Mouse (Mus musculus): ENCODE results near the gene Cdca8. TPM values are rescaled to one million over a fixed set of nuclear protein-coding genes. Genes with fewer than 3 reads are reported as not detected.

Cdca8 gene
- polyA plus RNA-seq, 1 experiment from 2014 or later: 141 TPM

DNA sequence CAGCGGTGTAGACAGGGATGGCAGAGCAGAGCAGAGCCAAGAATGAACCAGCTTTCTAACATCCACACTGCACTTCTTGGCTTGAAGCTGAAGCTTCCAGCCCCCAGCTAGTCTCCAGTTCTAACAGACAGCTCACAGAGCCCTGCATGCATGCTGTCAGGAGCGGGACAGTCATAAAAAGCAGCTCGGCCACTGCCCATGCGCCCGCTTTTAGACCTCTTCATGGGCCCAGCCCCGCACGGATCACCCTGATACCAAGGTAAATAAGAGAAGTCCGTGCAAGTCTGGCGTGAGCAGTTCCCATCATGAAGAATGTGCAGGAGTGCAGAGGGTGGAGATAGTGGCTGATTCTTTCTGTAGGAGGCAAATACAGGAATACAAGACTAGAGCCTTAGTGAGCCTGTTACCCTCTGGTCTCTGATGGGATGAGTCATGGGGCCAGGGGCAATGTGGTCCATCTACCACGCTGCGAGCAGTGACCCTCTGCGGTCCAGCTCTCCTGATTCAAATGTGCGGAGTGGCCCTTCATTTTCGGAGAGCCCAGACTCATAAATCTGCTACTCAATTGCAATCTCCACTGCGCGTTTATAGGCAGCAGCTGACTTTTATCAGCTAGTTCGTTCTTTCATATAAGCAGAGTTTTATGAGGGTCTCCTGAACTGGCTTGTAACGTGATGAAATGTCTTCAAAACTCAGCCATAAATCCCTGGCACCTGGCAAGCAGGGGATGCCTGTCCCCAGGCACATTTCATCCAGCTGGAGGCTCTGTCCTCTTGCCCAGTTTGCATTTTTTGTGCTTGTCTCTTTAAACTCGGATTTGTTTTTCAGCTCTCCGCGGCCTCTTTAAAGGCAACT, 11.3 kb upstream of the Cdca8 start:
- Histone ChIP-seq H3K36me3 (no peaks in the 10 kb centered on the region), H3K4me2 (no peak overlapping the region), H3K27ac (no peak overlapping the region), H3K4me3 (no peak overlapping the region), H3K27me3 (peaks cover 10% of the 10 kb centered on the region), H3K9me3 (no peaks in the 10 kb centered on the region), H3K9ac (no peak overlapping the region), H3K4me1 (peaks cover 14% of the 10 kb centered on the region; the same call in 1 of the 2 replicates)
- ATAC-seq (ENCODE audit: insufficient number of reproducible peaks, insufficient read depth, low FRiP score, low TSS enrichment, low read depth): no peak
- WGBS: 80% methylated on average over 21 of the region's 21 CpGs

DNA sequence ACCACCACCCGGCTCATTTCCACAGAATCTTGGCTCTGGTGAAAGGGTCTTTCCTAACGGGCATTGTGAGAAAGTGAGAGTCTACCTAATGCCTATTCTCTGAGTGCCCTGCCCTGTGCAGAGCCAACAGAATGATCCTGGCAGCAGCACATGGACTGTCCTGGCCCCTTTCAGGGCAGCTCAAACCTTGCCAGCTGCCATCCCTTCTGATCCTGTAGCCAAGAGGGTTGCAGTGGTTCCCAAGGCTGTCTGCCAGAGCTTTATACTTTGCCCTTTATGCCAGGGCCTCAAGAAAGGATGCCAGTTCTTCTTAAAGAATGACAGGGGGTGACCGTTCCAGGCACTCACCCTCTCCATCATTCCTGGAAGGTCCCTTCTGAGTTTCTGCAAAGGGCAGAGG, 10.4 kb upstream of the Cdca8 start:
- Histone ChIP-seq H3K4me1 (peaks cover 14% of the 10 kb centered on the region; the same call in 1 of the 2 replicates), H3K27ac (no peak overlapping the region), H3K9me3 (no peaks in the 10 kb centered on the region), H3K27me3 (peaks cover 10% of the 10 kb centered on the region), H3K4me3 (no peak overlapping the region), H3K36me3 (no peaks in the 10 kb centered on the region), H3K9ac (no peak overlapping the region), H3K4me2 (no peak overlapping the region)
- WGBS: 87% methylated on average over 3 of the region's 3 CpGs
- no peak for ATAC-seq (ENCODE audit: insufficient number of reproducible peaks, insufficient read depth, low FRiP score, low TSS enrichment, low read depth)

- Histone ChIP-seq H3K4me1 (peaks cover 9% of the 10 kb centered on the region), H3K4me2 (no peak overlapping the region), H3K9me3 (no peaks in the 10 kb centered on the region), H3K36me3 (peaks cover 24% of the 10 kb centered on the region), H3K4me3 (no peak overlapping the region), H3K27me3 (no peaks in the 10 kb centered on the region; the same call in 1 of the 2 replicates), H3K9ac (no peak overlapping the region), H3K27ac (no peak overlapping the region)
- WGBS: 61% methylated on average over 2 of the region's 2 CpGs
- no peak for ATAC-seq (ENCODE audit: insufficient number of reproducible peaks, insufficient read depth, low FRiP score, low TSS enrichment, low read depth)
Measured at GRCm38 (mm10) chr4:124944961-124945360, 5.8 kb upstream of the Cdca8 start.

GRCm38 (mm10) chr4:124943781-124944180, 4.7 kb upstream of the Cdca8 start:
- H3K4me3 ChIP-seq: no peak overlapping the region
- H3K4me2 ChIP-seq: no peak overlapping the region
- H3K9me3 ChIP-seq: no peaks in the 10 kb centered on the region
- H3K36me3 ChIP-seq: peaks cover 31% of the 10 kb centered on the region
- H3K27me3 ChIP-seq: no peaks in the 10 kb centered on the region; the same call in 1 of the 2 replicates
- 0 out of 2 replicates have a peak overlapping the region, but pooled peaks have one; percentile 44 for H3K9ac ChIP-seq
- H3K27ac ChIP-seq: no peak overlapping the region
- whole genome bisulfite sequencing: 38% methylated on average over 5 of the region's 5 CpGs
- no peak for ATAC-seq (ENCODE audit: insufficient number of reproducible peaks, insufficient read depth, low FRiP score, low TSS enrichment, low read depth)
- H3K4me1 ChIP-seq: peaks cover 9% of the 10 kb centered on the region

- H3K27ac ChIP-seq: no peak overlapping the region
- H3K4me2 ChIP-seq: no peak overlapping the region
- H3K4me3 ChIP-seq: no peak overlapping the region
- no peaks in the 10 kb centered on the region; the same call in 1 of the 2 replicates for H3K27me3 ChIP-seq
- H3K9me3 ChIP-seq: no peaks in the 10 kb centered on the region
- peaks cover 7% of the 10 kb centered on the region for H3K4me1 ChIP-seq
- WGBS: 6% methylated on average over 4 of the region's 4 CpGs
- H3K36me3 ChIP-seq: peaks cover 39% of the 10 kb centered on the region
- ATAC-seq (ENCODE audit: insufficient number of reproducible peaks, insufficient read depth, low FRiP score, low TSS enrichment, low read depth): no peak
- H3K9ac ChIP-seq: no peak overlapping the region
Measured at GRCm38 (mm10) chr4:124943022-124943421, 3.9 kb upstream of the Cdca8 start.

GRCm38 (mm10) chr4:124936613-124937471, 2.3 kb downstream of the Cdca8 start, which contains the start of gene 9930104L06Rik:
TSS of gene 9930104L06Rik (plus strand) at chr4:124937048.
- Histone ChIP-seq H3K4me1 (peaks cover 23% of the 10 kb centered on the region), H3K9ac (peak within 1 kb of the TSS; percentile 87), H3K27ac (peak within 1 kb of the TSS; percentile 58; the same call in 1 of the 2 replicates), H3K4me2 (peak within 1 kb of the TSS; percentile 82), H3K36me3 (peaks cover 31% of the 10 kb centered on the region), H3K4me3 (peak within 1 kb of the TSS; percentile 90), H3K27me3 (no peaks in the 10 kb centered on the region), H3K9me3 (no peaks in the 10 kb centered on the region)
- ATAC-seq (ENCODE audit: insufficient number of reproducible peaks, insufficient read depth, low FRiP score, low TSS enrichment, low read depth): peak; percentile 97
- WGBS: under 1% methylated on average over 52 of the region's 52 CpGs

DNA sequence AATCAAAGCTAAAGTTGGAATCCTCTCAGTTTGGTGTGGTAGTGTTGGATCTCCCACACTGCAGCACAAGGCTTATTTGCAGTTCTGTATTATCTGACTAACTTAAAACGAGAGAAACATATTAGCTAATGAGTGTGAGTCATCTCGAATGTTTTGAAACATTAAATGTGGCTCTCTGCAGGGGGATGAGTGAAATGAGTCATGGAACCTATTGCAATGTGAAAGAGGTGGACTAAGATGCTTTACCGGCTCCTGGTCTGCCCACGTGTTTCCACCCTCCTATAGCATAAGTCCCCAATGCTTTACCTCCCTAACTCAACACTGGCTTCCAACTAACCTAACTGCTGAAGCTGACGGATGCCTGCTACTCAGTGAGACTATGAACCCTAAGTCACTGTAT, 11.0 kb downstream of the Cdca8 start:
- H3K36me3 ChIP-seq: peaks cover 78% of the 10 kb centered on the region
- H3K9ac ChIP-seq: no peak overlapping the region
- H3K27me3 ChIP-seq: no peaks in the 10 kb centered on the region
- H3K4me2 ChIP-seq: no peak overlapping the region
- H3K27ac ChIP-seq: no peak overlapping the region
- H3K4me1 ChIP-seq: no peaks in the 10 kb centered on the region
- WGBS: 91% methylated on average over 5 of the region's 5 CpGs
- no peak for ATAC-seq (ENCODE audit: insufficient number of reproducible peaks, insufficient read depth, low FRiP score, low TSS enrichment, low read depth)
- no peak overlapping the region for H3K4me3 ChIP-seq
- H3K9me3 ChIP-seq: no peaks in the 10 kb centered on the region

- 7% methylated on average over 21 of the region's 21 CpGs for WGBS
- peak overlapping the region; percentile 64 for H3K4me2 ChIP-seq
- H3K4me1 ChIP-seq: peaks cover 16% of the 10 kb centered on the region
- peak; percentile 69 for ATAC-seq (ENCODE audit: insufficient number of reproducible peaks, insufficient read depth, low FRiP score, low TSS enrichment, low read depth)
- no peaks in the 10 kb centered on the region for H3K9me3 ChIP-seq
- no peaks in the 10 kb centered on the region for H3K36me3 ChIP-seq
- H3K9ac ChIP-seq: peak overlapping the region; percentile 65
- H3K27ac ChIP-seq: peak overlapping the region; percentile 55
- peak overlapping the region; percentile 35 for H3K4me3 ChIP-seq
- peaks cover 15% of the 10 kb centered on the region for H3K27me3 ChIP-seq
Measured at GRCm38 (mm10) chr4:124905971-124906822, 32.9 kb downstream of the Cdca8 start.

GRCm38 (mm10) chr4:124905417-124905816, 33.7 kb downstream of the Cdca8 start:
- no peaks in the 10 kb centered on the region for H3K36me3 ChIP-seq
- no peak for ATAC-seq (ENCODE audit: insufficient number of reproducible peaks, insufficient read depth, low FRiP score, low TSS enrichment, low read depth)
- H3K27me3 ChIP-seq: peaks cover 15% of the 10 kb centered on the region
- H3K4me2 ChIP-seq: no peak overlapping the region
- peaks cover 16% of the 10 kb centered on the region for H3K4me1 ChIP-seq
- no peak overlapping the region for H3K27ac ChIP-seq
- no peak overlapping the region for H3K9ac ChIP-seq
- no peaks in the 10 kb centered on the region for H3K9me3 ChIP-seq
- no peak overlapping the region for H3K4me3 ChIP-seq
- WGBS: 57% methylated on average over 4 of the region's 4 CpGs

- H3K27me3 ChIP-seq: peaks cover 62% of the 10 kb centered on the region
- 43% methylated on average over 5 of the region's 5 CpGs for WGBS
Measured at GRCm38 (mm10) chr4:124899906-124900305, 39.2 kb downstream of the Cdca8 start.

GRCm38 (mm10) chr4:124898428-124898827, 40.7 kb downstream of the Cdca8 start:
- no peak overlapping the region for H3K9ac ChIP-seq
- WGBS: 47% methylated on average over 10 of the region's 10 CpGs
- ATAC-seq (ENCODE audit: insufficient number of reproducible peaks, insufficient read depth, low FRiP score, low TSS enrichment, low read depth): no peak

More at GRCm38 (mm10) chr4:124899906-124900305, 39.2 kb downstream of the Cdca8 start:
- ATAC-seq (ENCODE audit: insufficient number of reproducible peaks, insufficient read depth, low FRiP score, low TSS enrichment, low read depth): no peak
- no peak overlapping the region for H3K9ac ChIP-seq
- no peaks in the 10 kb centered on the region for H3K9me3 ChIP-seq
- H3K36me3 ChIP-seq: no peaks in the 10 kb centered on the region
- no peak overlapping the region for H3K4me3 ChIP-seq
- H3K4me2 ChIP-seq: no peak overlapping the region
- no peak overlapping the region for H3K27ac ChIP-seq
- H3K4me1 ChIP-seq: peaks cover 8% of the 10 kb centered on the region

More at GRCm38 (mm10) chr4:124898428-124898827, 40.7 kb downstream of the Cdca8 start:
- no peaks in the 10 kb centered on the region for H3K9me3 ChIP-seq
- no peak overlapping the region for H3K4me2 ChIP-seq
- peaks cover 77% of the 10 kb centered on the region for H3K27me3 ChIP-seq
- H3K4me1 ChIP-seq: peaks cover 14% of the 10 kb centered on the region
- no peak overlapping the region for H3K4me3 ChIP-seq
- H3K27ac ChIP-seq: no peak overlapping the region
- no peaks in the 10 kb centered on the region for H3K36me3 ChIP-seq
